Mouse (Mus musculus): ENCODE measurements around the gene Pnrc2.

The Pnrc2 gene

GRCm38 (mm10) chr4:135823298-135823697 lies 50.4 kb downstream of the Pnrc2 start:
- no peak for DNase-seq (ENCODE audit: low read depth, low spot score)

- DNase-seq (ENCODE audit: low read depth, low spot score): no peak
These were observed 51.9 kb downstream of the Pnrc2 start for GRCm38 (mm10) chr4:135821772-135822171.

All from forelimb bud, embryonic 11.5 days (tissue).